Mouse (Mus musculus): ENCODE results near the gene Gm37240.

DNA sequence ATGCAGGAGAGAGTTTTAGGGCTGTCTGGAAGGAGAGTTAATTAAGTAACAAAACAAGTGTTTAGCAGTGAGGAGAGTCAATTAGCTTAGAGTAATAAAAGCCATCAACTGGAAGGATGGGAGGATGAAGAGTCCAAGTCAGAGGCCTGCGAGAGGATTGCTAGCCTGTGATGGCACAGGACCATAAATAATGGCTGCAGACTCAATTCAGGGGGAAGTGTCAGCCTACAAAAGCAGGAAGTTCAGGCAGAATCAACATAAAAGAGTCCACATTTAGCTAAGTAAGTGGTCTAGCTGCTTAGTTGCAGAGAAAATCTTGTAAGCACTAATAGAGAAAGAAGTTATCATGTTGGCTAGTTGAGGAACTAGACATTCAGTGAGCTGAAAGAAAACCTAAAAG lies 1019.3 kb downstream of the Gm37240 start:
- no peak for TF ChIP-seq ZC3H11A (IDR thresholded peaks at IDR 0.05; ENCODE audit: borderline replicate concordance, low read depth, low read length)
- TF ChIP-seq MAFK (IDR thresholded peaks at IDR 0.05; ENCODE audit: insufficient read depth, low read depth, low read length), result no peak
- TF ChIP-seq ZNF384 (IDR thresholded peaks at IDR 0.05; ENCODE audit: low read depth, low read length), result no peak
- TF ChIP-seq HCFC1 (IDR thresholded peaks at IDR 0.05; ENCODE audit: borderline replicate concordance, insufficient read depth, low read length), result no peak
- no peak for TF ChIP-seq CHD2 (IDR thresholded peaks at IDR 0.05; ENCODE audit: low read depth, low read length)

All from ES-E14 (cell line).